26 mouse cellular contexts compared by ENCODE assay signal in genomic region chr13:98591406-98591805, GRCm38 (mm10). TPM values are rescaled to one million over a fixed set of nuclear protein-coding genes. Genes with fewer than 3 reads are reported as not detected.
DNase-seq lines count a peak whose midpoint lies in the region; ATAC-seq and TF ChIP-seq lines count a peak whose summit lies in the region.
"Had no signal": no experiment of that assay in that cellular context is flagged by ENCODE, and none has a peak within 500 bp of the region (broad histone marks: within the 10 kb centered on the region; RNA-seq: fewer than 3 reads in every experiment).

No protein-coding gene starts in this region.

- intact Hi-C loops in left cerebral cortex, postnatal 25 days (cut with DNase I): no loop called here

- peak overlapping the region; percentile 18 for H3K4me2 ChIP-seq in embryonic facial prominence, embryonic 13.5 days
- H3K4me2 ChIP-seq: forebrain, embryonic 13.5 days; heart, embryonic 13.5 days; lung, embryonic 15.5 days; midbrain, embryonic 13.5 days; neural tube, embryonic 15.5 days had no signal

- peaks cover 60% of the 10 kb centered on the region for H3K4me1 ChIP-seq in embryonic facial prominence, embryonic 13.5 days
- H3K4me1 ChIP-seq in kidney, adult 2 months (ENCODE audit: control insufficient read depth, insufficient read depth, low read length): peaks cover 5% of the 10 kb centered on the region; the same call in 1 of the 2 replicates

- no peaks in the 10 kb centered on the region for H3K9me3 ChIP-seq in embryonic facial prominence, embryonic 13.5 days
- H3K9me3 ChIP-seq: forebrain, embryonic 13.5 days; heart, embryonic 13.5 days; lung, embryonic 15.5 days; midbrain, embryonic 13.5 days; neural tube, embryonic 15.5 days had no signal

- TF ChIP-seq CTCF in kidney, adult 2 months (conservative IDR thresholded peaks at IDR 0.05; ENCODE audit: insufficient read depth, insufficient read length, low read depth, low read length): no peak

- 31% methylated on average over 6 of the region's 6 CpGs for WGBS in embryonic facial prominence, embryonic 13.5 days
- WGBS in kidney, adult 2 months: 41% methylated on average over 6 of the region's 6 CpGs

- H3K36me3 ChIP-seq in embryonic facial prominence, embryonic 13.5 days: no peaks in the 10 kb centered on the region
- no peaks in the 10 kb centered on the region for H3K36me3 ChIP-seq in kidney, adult 2 months (ENCODE audit: control insufficient read depth, insufficient read depth, low read length)
- H3K36me3 ChIP-seq: heart, embryonic 13.5 days; lung, embryonic 15.5 days; midbrain, embryonic 13.5 days; neural tube, embryonic 15.5 days had no signal

- peaks cover 41% of the 10 kb centered on the region for H3K27me3 ChIP-seq in embryonic facial prominence, embryonic 13.5 days
- H3K27me3 ChIP-seq in kidney, adult 2 months (replicated peaks; ENCODE audit: control insufficient read depth, insufficient read depth, low read length): peaks cover 2% of the 10 kb centered on the region; the same call in 1 of the 2 replicates
- H3K27me3 ChIP-seq: Patski had no signal

- peak; percentile 36 for DNase-seq in brain, adult 2 months (ENCODE audit: low read depth, low spot score)
- DNase-seq in kidney, adult 2 months: peak; percentile 57
- DNase-seq in kidney, postnatal 25 days: peak; percentile 10 to 62
- DNase-seq in heart, postnatal 4 days: no peak
- DNase-seq in left cerebral cortex, postnatal 25 days (ENCODE audit: low spot score in 2 of 2): no peak
- no peak for DNase-seq in ovary, postnatal 36 days (ENCODE audit: low spot score)
- DNase-seq: adrenal gland, postnatal 25 days; cerebellum, adult 9-11 months; gastrocnemius, adult 2 months; heart, adult 11 months; layer of hippocampus, adult 9-11 months; thymus, adult 18-20 months had no signal

- ATAC-seq in embryonic facial prominence, embryonic 13.5 days (ENCODE audit: insufficient number of reproducible peaks, insufficient read depth, low FRiP score, low TSS enrichment, low read depth): no peak
- ATAC-seq: forebrain, embryonic 13.5 days; midbrain, embryonic 13.5 days; Patski had no signal

- TF ChIP-seq POLR2A in kidney, adult 2 months (IDR thresholded peaks at IDR 0.05; ENCODE audit: low read depth, low read length): no peak

- no peak overlapping the region for H3K9ac ChIP-seq in embryonic facial prominence, embryonic 13.5 days
- H3K9ac ChIP-seq: forebrain, embryonic 13.5 days; lung, embryonic 15.5 days; midbrain, embryonic 13.5 days; neural tube, embryonic 15.5 days had no signal

- H3K4me3 ChIP-seq in embryonic facial prominence, embryonic 13.5 days: no peak overlapping the region
- H3K4me3 ChIP-seq in kidney, adult 2 months (ENCODE audit: insufficient read depth, low read depth, low read length): no peak overlapping the region
- H3K4me3 ChIP-seq: forebrain, embryonic 13.5 days; gastrocnemius, adult 2 months; heart, embryonic 13.5 days; lung, embryonic 15.5 days; midbrain, embryonic 13.5 days; myocyte; neural tube, embryonic 15.5 days had no signal

- H3K27ac ChIP-seq in embryonic facial prominence, embryonic 13.5 days: peak overlapping the region; percentile 29; the same call in 1 of the 2 replicates
- no peak overlapping the region for H3K27ac ChIP-seq in kidney, adult 2 months (ENCODE audit: insufficient read depth, low read depth, low read length)
- H3K27ac ChIP-seq: forebrain, embryonic 13.5 days; gastrocnemius, adult 2 months; heart, embryonic 13.5 days; lung, embryonic 15.5 days; macrophage; midbrain, embryonic 13.5 days; neural tube, embryonic 15.5 days had no signal

RNA-seq across cellular contexts. Expression of gene Tmem174, which starts 45.8 kb away (rescaled TPM):
- not detected in 2 replicates for polyA plus RNA-seq in embryonic facial prominence, embryonic 13.5 days (2015; fragmentation: Nextera tagmentation; extraction: Ambion mirVana)
- polyA plus RNA-seq in kidney, adult 2 months (2012; rRNA removed): 424 and 448 TPM in 2 replicates
- not detected for total RNA-seq in heart, postnatal 4 days (2021)
- total RNA-seq in left cerebral cortex, postnatal 25 days (2021): under 1 TPM in 1 of 2 experiments, not detected in 1; 0.23 TPM
- total RNA-seq: adrenal gland, postnatal 25 days; gastrocnemius, adult 2 months; hematopoietic stem cell, adult 5-6 weeks; left cerebral cortex, postnatal 14 days; liver, adult 2 months had no signal
- polyA plus RNA-seq: C2C12; forebrain, embryonic 13.5 days; heart, embryonic 13.5 days; liver, adult 2 months; macrophage; midbrain, embryonic 13.5 days; myocyte; neural tube, embryonic 15.5 days; Patski; urinary bladder, adult 2 months had no signal

Comparison
In these comparisons a context has a peak if more than half of its experiments do, and no peak if none do; other contexts are left out.
1. DNase-seq: peak in brain, adult 2 months (single experiment), kidney, adult 2 months (single experiment) and kidney, postnatal 25 days (2 of 2); none in heart, postnatal 4 days (single experiment), left cerebral cortex, postnatal 25 days (0 of 2) and ovary, postnatal 36 days (single experiment).